Mouse (Mus musculus): ENCODE data around the gene Smim23. TPM values are rescaled to one million over a fixed set of nuclear protein-coding genes. Genes with fewer than 3 reads are reported as not detected.

The Smim23 gene
- polyA plus RNA-seq, 1 experiment, result not detected

DNA sequence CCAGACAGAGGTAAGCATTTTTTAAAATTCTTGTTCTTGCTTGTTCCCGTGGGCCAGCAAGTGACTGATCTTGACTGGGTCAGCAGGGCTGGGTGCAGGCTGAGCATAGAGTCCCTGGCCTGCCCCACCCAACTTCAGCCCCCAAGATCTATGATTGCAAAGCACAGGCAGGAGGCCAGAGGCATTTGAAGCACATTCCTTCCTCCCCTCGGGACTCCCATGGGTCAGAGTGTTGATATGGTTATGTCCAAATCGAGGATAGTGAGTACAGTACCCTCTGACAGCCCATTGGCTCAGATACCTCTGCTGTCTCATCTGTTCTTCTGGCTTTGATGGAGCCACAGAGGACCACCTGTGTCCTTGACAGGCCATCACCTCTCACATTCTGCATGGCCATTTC is 41.7 kb downstream of the Smim23 start:
- Histone ChIP-seq H3K27me3 (replicated peaks) (peaks cover 11% of the 10 kb centered on the region), H3K4me3 (replicated peaks) (no peak overlapping the region), H3K9me3 (peaks cover 5% of the 10 kb centered on the region; the same call in 1 of the 2 replicates), H3K36me3 (replicated peaks; ENCODE audit: low read length) (no peaks in the 10 kb centered on the region), H3K4me1 (no peaks in the 10 kb centered on the region)
- TF ChIP-seq FLI1 (IDR thresholded peaks at IDR 0.05; ENCODE audit: low read length), result no peak
- no peak for TF ChIP-seq GATA1 (IDR thresholded peaks at IDR 0.05; ENCODE audit: borderline replicate concordance, low read length)

DNA sequence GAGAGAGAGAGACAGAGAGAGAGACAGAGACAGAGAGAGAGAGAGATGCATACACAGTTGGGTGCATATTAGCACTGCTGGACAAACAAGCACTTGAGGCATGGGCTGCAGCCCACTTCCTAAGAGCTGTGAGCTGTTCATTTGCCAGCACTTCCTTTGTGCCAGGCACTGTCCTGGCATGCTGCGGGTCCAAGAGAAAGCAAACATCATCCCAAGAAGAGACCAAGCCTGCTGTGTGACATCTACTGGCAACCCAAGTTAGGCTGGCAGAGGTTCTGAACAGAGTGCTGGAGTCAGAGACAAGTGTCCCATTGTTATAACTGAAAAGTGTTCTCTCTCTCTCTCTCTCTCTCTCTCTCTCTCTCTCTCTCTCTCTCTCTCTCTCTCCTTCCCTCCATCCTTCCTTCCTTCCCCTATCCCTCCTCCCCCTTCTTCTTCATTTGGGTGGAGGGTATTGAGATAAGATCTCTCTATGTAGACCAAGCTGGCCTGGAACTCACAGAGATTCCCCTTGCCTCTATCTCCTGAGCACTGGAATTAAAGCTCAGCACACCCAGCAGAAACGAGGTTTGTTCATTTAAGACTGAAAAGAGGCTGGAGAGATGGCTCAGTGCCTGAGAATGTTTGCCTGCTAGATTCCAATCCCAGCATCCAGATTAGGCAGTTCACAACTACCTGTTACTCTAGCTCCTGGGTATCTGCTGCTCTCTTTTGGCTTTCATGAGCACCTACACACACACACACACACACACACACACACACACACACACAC is 42.6 kb downstream of the Smim23 start:
- no peak for TF ChIP-seq FLI1 (IDR thresholded peaks at IDR 0.05; ENCODE audit: low read length)
- no peak for TF ChIP-seq GATA1 (IDR thresholded peaks at IDR 0.05; ENCODE audit: borderline replicate concordance, low read length)
- Histone ChIP-seq H3K4me1 (no peaks in the 10 kb centered on the region), H3K4me3 (replicated peaks) (no peak overlapping the region), H3K36me3 (replicated peaks; ENCODE audit: low read length) (no peaks in the 10 kb centered on the region), H3K27me3 (replicated peaks) (peaks cover 11% of the 10 kb centered on the region), H3K9me3 (peaks cover 5% of the 10 kb centered on the region; the same call in 1 of the 2 replicates)

DNA sequence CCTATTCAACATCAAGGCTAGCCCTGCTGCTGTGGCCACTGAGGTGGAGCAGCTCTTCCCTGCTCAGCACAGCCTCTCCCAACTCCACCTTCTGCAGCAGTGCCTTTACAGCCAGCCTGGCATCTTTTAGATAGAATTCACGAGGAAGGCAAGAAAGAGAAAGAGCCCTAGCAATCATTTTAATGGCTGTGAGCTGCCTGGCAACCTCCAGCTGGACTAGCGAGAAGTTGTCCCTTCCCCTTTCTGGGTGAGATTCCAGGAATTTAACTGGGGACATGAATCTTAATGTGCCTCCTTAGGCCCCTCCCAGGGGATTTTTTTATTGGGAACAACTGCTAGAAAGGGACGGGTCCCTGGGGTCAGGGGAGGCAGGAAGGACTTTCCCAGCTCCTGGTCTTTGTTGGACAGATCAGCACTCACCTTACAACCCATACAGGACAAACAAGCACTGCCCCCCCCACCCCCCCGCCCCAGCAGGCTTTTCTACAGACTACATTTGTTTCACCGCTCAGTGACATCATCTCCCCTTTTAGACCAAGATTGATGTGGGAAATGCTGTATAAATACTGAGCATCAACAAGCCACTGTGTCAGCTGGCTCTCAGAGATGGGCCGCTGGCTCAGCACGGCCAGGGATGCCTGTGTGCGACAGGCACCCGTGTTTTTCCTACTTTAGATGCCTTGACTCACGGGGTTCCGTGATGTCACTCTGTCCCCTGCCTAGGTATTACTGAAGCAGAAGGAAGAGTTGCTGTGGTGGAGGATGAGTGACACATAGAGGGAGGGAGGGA is 43.5 kb downstream of the Smim23 start:
- no peak overlapping the region for H3K4me3 ChIP-seq (replicated peaks)
- H3K27me3 ChIP-seq (replicated peaks), result peaks cover 11% of the 10 kb centered on the region
- H3K4me1 ChIP-seq, result no peaks in the 10 kb centered on the region
- H3K36me3 ChIP-seq (replicated peaks; ENCODE audit: low read length), result no peaks in the 10 kb centered on the region
- no peak for TF ChIP-seq GATA1 (IDR thresholded peaks at IDR 0.05; ENCODE audit: borderline replicate concordance, low read length)
- no peak for TF ChIP-seq FLI1 (IDR thresholded peaks at IDR 0.05; ENCODE audit: low read length)
- H3K9me3 ChIP-seq, result peaks cover 9% of the 10 kb centered on the region

DNA sequence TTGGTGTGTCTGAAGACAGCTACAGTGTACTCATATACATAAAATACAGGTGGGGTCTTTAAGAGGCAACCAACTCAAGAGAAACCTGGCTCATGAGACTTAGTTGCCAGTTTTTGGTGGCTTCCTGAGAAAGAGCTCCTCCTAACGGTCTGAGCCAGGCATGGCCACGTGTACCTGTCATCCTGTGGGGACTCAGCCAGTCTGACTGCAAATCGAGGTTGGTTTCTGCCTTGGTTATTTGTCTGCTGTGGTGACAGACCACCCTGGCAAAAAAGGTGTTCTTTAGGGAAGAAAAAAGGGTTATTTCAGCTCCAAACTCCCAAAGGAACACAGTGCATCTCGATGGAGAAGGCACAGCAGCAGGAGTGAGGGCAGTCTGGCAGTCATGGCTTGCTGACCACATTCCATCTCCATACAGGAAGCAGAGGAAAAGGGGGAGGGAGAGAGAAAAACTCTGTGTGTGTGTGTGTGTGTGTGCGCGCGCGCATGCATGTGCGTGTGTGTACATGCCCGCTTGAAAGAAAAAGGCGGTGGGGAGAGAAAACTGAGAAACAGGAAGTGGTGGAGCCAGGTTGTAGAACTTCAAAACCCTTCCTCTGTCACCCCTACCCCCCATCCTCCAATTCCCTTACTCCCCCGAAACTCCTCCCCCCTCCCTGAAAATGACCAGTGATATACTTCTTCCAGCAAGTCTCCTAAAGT is 55.6 kb downstream of the Smim23 start:
- peaks cover 35% of the 10 kb centered on the region for H3K9me3 ChIP-seq
- H3K36me3 ChIP-seq (replicated peaks; ENCODE audit: low read length), result no peaks in the 10 kb centered on the region
- peaks cover 35% of the 10 kb centered on the region for H3K27me3 ChIP-seq (replicated peaks)
- TF ChIP-seq GATA1 (IDR thresholded peaks at IDR 0.05; ENCODE audit: borderline replicate concordance, low read length) (no peak), FLI1 (IDR thresholded peaks at IDR 0.05; ENCODE audit: low read length) (no peak)
- peaks cover 19% of the 10 kb centered on the region for H3K4me1 ChIP-seq
- no peak overlapping the region for H3K4me3 ChIP-seq (replicated peaks)

Other genes with a start within 250 kb of the Smim23 start
- 2.9 and 13.1 TPM in 2 replicates for gene Fbxw11, start 181.9 kb downstream of the Smim23 start, polyA plus RNA-seq (2012; ENCODE audit: insufficient read depth, low replicate concordance)

Measured in megakaryocyte, embryonic 14.5 days (primary cell).